Mouse (Mus musculus) left cerebral cortex, adult 9 months (tissue): ENCODE measurements around the gene Gm7361.
"Not testable (repeated sequence)": the region's sequence is repeated elsewhere in the genome, so short reads cannot be mapped to it uniquely, and the experiment has no call there.

Experiments
- DNase-seq, 2 experiments: peaks; one replicate each; pipeline ENCODE4 v3.0.0; 2022; ENCODE audit warnings: low spot score in 2 of 2

The Gm7361 gene

GRCm38 (mm10) chr5:26257391-26257790, at the start of gene Gm7361:
Gene Gm7361, plus strand, starts transcription at chr5:26257691.
- not testable (repeated sequence) for DNase-seq

GRCm38 (mm10) chr5:26211030-26211429, 46.5 kb upstream of the Gm7361 start:
- DNase-seq, result peak in 1 of 2 experiments; percentile 7

DNA sequence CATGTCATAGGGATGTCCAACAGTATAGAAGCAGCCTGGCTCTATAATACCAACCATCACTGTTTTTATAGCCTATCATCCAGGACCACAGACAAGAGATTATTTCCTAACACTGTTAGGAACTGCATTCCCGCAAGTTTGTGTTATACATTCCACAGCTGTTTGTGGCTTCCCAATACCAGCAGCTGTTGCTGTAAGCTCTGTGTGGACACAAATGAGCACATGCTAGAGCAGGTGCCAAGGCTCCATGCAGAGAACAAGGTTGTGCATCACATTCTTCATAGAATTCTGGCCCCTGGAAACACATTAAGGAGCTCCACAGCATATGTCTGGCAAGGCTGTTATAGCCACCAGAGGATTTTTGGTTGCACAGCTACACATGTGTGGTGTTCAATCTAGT, 35.4 kb upstream of the Gm7361 start:
- DNase-seq, result no peak

- not testable (repeated sequence) for DNase-seq
These were observed 9.2 kb downstream of the Gm7361 start for GRCm38 (mm10) chr5:26266656-26267055.

GRCm38 (mm10) chr5:26280361-26280760, 22.9 kb downstream of the Gm7361 start:
- no peak for DNase-seq

DNA sequence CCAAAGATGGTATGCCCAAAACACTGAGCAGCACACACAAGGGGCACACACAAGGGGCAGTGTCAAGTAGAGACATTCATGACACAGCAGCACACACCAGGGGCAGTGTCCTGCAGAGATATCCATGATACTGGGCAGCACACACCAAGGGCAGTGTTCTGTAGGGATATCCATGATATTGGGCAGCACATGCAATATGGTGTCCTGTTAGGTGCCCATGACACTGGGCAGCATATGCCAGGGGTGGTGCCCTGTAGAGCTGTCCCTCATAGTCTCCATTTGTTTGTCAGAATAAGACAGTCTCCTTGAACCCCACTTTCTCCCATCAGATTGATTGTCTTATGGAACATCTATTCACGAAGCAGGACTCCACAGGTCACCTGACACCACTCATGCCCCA, 24.2 kb downstream of the Gm7361 start:
- no peak for DNase-seq

- DNase-seq, result peak; percentile 15 to 74
These were observed 24.8 kb downstream of the Gm7361 start for GRCm38 (mm10) chr5:26282282-26282681.

GRCm38 (mm10) chr5:26283399-26283798, 25.9 kb downstream of the Gm7361 start:
- DNase-seq, result no peak

- DNase-seq, result no peak
These were observed 34.1 kb downstream of the Gm7361 start for GRCm38 (mm10) chr5:26291621-26292020.

GRCm38 (mm10) chr5:26293258-26293657, 35.8 kb downstream of the Gm7361 start:
- DNase-seq, result peak in 1 of 2 experiments; percentile 3
